Mouse (Mus musculus) gastrocnemius, postnatal 4 days (tissue): ENCODE measurements around the gene C730034F03Rik. TPM values are rescaled to one million over a fixed set of nuclear protein-coding genes. Genes with fewer than 3 reads are reported as not detected.

Experiments
- DNase-seq, 2 experiments: peaks; one replicate each; pipeline ENCODE4 v3.0.0; 2021 to 2022; ENCODE audit warnings: low spot score in 2 of 2, mixed read lengths in 2 of 2
- total RNA-seq, 2 experiments: library from RNA; stranded (reverse); gene quantifications; 2 replicates each; pipeline ENCODE4 v1.2.3; 2021

The C730034F03Rik gene
- total RNA-seq, 2 experiments from 2014 or later: 0.83 to 1.2 TPM

DNA sequence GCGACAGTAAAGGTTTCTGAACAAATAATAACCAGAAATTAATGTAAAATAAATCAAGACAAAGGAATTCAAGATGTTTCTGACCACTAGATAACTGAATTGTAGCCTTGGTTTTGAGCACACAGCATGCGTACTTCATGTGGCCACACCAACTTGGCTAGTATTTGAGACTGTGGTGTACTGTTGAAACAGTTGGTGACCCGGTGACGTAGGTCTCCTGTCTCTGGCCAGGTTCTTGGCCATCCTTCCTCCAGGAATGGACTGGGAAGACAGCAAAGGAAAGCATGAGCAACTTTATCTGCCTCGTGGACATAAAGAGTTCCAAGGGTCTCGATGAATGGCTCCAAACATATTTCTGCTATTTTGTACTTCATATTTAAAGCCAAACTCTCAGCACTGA, 2.4 kb downstream of the C730034F03Rik start:
- no peak for DNase-seq

DNA sequence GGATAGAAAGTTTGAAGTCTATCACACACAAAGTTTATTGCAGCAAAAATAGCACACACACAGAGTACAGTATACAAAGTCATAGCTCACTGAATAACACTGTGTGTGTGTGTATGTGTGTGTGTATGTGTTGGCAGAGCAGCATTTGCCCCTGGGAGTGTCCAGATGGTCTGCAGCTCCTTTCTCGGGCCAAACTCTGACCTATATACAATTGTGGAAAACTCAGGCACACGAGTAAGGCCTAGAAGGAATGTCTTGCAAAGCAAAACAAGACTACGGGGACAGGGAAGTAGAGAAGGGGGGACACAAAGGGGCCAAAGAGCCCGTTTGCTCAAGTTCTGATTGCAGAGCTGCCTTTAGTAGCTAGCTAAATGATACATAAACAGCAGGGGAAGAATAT, 3.6 kb downstream of the C730034F03Rik start:
- DNase-seq: no peak

DNA sequence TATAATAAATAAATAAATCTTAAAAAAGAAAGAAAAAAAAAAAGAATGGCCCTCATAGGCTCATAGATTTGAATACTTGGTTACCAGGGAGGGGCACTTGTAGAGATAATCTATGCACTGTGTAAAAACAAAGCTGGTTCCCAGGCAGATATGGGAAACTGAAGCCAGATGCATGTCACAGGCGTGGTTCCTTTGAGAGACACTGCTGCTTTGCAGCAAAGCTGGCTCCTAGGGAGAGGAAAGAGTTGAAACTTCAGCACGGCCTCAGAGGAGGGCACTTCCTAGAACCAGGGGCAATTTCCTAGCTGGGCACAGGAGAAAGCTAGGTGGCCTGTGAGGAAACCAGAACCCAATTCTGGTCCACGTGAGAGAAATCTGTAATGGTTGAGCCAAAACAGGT, 4.7 kb downstream of the C730034F03Rik start:
- DNase-seq: no peak

DNA sequence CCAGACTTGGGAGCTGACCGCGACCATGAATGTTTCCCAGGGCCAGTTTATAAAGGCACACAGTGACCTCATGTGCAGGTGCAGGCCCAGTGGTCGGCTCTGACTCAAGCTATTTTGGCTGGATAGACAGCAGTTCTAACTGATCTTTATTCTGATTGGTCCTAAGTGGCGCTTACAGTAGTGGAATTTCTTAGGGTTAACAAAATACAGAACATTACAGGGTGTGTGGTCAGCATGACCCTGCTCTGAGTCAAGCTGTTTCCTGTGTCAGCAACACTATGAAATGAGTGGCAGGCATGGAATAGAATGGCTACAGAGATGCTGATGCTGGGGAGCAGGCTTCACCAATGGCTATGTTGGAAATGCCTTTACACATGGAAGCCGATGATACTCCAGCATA, 6.5 kb downstream of the C730034F03Rik start:
- no peak for DNase-seq

DNA sequence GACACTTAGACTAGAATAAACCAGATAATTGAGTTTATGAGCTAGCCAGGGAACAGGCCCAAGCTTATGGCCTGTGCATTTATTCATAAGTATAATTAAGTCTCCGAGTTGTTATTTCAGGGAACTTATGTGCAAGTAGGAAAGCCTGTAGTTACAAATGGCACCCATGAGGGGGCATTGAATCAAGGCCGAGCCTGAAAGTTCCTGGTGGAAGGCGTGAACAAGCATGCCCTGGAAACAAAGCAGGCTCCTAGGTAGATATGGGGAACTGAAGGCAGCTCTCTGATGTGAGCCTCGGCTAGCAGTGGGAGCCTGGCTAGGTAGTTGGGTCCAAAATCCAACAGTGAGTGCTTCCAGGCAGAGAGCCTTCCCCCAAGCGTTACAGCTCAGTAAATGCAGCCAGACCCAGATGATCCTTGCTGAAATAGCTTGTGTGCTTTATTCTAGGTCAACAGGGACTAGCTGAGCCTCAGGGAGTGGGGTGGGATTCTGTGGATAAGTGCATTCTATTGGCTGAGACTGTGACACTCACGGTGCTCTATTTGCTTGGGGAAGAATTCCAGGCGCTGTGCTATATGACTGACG, 13.2 kb downstream of the C730034F03Rik start:
- no peak for DNase-seq

DNA sequence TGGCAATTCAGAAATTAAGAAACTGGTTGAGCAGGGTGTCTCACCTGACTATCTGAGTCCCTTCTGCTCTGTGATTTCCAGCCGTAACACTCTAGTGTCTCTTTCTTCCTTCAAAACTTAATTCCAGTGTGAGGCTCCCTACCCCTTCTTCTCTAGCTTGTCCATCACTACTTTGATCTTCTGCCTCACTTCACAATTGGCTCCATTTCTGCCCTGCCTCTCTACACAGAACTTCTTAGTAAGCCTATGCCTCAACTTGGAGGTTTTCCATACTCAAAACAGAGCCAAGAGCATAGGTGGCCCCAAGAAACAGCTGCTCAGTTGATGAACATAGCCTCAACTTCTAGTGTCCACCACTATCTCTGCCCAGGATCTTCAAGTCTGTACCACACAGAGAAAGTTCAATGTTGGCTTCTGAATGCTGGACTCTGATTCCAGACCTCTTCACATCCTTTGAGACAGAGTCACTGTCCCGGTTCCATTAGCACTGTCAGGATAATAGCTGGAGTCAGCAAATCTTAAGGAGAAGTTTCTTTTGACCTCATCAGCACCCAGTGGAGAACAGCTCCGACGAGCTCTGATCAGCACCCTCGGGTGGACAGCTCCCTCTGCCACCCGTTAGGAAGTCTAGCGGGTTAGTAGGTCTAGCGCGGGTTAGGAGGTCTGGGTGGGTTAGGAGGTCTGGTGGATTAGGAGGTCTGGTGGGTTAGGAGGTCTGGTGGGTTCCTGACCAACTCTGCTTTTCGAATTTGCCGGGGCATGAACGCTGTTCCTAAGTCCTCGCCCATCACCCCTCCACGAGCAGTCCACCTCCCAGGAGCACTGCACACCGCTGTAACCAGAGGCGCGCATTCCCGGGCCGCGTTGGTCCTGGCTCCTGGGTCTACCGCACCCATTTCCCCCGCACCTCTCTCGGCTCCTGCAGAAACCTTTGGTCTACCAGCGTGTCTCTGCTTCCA, 23.8 kb downstream of the C730034F03Rik start:
- DNase-seq: peak in 1 of 2 experiments; percentile 76

DNA sequence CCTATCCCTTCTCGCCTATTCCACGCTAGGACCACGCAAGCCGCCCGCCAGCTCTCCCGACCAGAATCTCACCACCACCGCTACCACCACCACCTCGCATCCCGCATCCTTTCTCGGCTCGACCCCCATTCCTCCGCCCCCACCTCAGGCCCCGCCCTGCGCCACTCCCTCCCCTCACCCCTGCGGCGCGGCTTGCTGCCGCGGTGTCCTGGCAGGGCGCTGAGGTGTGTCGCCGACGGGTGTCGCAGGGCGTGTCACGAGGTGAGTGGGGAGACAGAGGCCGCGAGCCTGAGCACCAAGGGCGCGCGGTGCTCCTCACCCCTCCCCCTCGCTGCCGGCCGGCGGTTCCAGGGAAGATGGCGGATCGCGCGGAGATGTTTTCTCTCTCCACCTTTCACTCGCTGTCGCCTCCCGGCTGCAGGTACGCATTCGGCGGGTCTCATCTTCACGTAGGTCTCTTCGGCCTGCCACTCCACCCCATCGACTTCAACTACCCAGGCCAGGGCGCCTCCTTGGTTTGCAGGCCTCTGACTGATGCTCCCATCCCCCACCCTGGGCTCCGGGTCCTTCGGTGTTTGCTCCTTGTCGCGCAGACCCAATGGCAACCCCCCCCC, 24.6 kb downstream of the C730034F03Rik start, which contains the start of gene Mapk8ip2:
Gene Mapk8ip2 (plus strand): TSS at position 49 of the 614 bp plus-strand sequence.
- DNase-seq: no peak

DNA sequence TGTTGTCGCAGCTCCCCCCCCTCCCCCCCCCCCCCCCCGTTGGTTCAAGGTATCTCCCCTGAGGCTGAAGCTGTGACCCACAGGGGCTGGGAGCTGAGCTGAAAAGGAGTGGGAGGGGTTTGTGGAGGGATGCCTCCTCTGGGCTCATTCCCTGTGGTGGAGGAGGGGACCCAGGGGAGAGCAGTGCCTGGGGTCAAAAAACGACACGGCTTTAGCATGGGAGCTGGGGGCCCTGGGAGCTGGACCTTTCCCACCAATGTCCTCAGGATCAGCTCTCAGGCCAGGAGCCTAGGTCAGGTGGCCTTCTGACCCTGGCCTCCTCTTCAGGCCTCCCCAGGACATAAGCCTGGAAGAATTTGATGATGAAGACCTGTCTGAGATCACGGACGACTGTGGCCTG, 25.5 kb downstream of the C730034F03Rik start:
- DNase-seq: no peak

DNA sequence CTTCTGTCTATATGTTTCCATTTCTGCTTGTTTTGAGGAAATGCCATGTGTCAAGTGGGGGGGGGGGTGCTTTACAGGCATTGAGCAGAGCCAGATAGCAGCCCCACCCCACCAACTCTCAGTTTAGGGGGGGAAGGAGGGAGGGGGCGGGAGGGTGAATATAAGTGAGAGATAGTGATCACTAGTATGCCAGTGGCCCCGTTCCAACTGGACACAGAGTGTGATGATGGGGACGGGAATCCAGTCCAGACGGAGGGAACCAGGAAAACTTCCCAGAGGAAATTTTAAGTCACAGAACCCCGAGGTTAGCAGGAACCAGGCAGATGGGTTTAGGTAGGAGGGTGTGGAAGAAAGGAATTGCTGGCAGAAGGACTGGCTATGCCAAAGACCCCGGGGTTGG, 26.3 kb downstream of the C730034F03Rik start:
- no peak for DNase-seq

DNA sequence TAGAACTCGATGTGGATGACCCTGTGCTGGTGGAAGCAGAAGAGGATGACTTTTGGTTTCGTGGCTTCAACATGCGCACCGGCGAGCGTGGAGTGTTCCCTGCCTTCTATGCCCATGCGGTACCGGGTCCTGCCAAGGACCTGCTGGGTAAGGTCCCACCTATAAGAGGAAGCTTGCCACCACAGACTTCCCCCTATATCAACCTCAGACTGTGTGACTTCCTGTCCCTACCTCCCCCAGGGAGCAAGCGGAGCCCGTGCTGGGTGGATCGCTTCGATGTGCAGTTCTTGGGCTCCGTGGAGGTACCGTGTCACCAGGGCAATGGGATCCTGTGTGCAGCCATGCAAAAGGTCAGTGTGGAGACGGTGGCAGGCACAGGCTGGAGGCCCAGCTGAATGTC, 29.6 kb downstream of the C730034F03Rik start:
- no peak for DNase-seq

DNA sequence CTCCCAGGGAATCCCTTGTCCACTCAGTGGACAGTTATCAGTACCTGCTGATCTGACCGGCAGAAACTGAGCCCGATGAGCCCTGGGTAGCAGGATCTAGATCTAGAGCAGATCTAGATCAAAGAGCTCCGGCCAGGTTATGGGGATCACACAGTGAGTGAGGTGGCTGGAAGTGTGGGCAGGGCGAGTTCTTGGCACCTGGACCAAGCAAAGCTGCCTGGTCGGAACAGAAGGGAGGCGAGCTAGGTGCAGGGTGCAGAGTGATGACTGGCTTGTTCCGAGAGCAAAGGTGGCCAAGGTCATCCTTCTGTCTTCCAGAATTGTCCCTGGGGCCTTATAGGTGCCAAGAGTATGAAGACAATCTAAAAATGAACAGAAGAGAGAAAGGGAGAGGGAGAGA, 30.4 kb downstream of the C730034F03Rik start:
- no peak for DNase-seq

DNA sequence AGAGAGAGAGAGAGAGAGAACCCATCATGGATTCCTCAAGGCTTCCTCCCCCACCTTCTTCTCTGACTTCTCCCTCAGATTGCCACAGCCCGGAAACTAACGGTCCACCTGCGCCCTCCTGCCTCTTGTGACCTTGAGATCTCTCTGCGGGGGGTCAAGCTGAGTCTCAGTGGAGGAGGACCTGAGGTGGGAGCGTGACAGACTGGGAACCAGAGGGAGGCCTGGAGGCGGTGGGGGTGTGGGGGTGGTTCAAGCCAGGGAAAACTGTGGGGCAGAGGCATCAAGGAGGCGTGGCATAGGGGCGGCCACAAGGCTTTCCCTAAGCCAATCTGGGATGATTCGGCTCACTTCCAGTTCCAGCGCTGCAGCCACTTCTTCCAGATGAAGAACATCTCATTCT, 30.9 kb downstream of the C730034F03Rik start:
- no peak for DNase-seq

DNA sequence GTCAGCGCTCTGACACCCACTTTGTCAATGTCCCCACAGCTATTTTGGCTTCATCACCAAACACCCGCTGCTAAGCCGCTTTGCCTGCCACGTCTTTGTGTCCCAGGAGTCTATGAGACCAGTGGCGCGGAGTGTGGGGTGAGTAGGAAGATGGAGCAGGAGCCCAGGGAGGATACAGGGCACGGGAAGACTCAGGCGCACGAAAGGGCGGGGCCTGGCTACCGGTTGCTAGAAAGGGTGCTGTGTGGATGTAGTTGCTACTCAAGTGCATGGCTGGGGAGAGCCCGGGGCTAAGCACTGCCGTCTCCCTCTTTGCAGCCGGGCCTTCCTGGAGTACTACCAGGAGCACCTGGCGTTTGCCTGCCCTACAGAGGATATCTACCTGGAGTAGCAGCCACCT, 31.9 kb downstream of the C730034F03Rik start:
- DNase-seq: no peak

DNA sequence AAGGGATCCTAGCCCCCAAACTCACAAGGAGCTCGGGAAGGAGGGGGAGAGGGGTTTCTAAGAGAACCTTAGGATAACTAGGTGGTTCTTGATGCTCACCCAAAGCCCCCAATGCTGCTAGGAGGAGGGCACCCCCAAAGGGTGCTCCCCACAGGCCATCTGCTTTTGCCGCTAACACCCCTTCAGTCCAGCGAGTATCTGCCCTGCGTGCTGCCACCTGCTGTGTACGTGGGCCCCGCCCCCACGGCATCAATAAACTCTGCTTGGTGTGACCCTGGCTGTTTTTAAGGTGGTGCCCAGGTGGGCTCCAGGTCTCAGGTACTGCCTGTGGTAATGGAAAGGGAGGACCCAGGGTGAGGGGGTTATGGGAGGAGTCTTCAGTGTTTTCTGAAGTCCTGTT, 32.8 kb downstream of the C730034F03Rik start:
- no peak for DNase-seq

DNA sequence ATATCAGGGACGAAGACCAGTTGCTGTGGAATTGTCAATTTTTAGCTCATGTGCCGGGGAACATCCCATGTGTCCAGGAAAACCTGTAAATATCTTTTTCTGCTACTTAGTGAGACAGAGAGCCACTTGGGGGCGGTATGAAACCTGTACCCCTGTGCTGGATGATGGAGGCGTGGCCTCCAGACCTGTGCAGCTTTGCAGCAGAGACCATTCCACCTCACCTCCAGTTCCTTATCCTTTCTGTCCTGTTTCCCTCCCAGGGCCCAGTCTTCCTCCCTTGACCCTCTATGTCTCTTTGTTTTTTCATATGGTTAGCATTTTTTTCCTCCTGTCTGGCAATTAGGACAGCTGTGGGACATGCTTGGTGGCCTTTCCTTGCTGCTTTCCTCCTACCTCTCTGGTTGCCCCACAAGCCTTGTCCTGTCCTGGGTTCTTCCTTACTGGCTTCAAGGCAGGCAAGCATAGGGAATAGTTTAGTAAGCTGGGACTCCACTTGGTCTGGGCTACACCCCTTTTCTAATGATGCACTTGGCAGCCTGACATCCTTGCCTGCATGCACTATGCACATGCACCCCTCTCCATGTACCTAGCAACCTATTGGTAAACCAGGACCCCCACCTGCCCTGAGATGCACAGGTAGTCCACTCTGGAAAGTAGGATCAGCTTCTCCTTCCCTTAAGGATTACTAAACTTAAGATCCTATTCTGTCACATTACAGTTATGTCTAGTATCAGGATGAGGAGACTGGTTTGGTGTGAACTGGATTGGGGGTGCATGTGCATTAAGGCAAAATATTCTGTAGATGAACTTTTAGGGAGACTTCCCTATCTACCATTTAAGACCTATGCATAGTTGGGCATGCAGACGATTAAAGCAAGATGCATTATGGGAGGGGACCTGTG, 34.2 kb downstream of the C730034F03Rik start:
- DNase-seq: no peak

DNA sequence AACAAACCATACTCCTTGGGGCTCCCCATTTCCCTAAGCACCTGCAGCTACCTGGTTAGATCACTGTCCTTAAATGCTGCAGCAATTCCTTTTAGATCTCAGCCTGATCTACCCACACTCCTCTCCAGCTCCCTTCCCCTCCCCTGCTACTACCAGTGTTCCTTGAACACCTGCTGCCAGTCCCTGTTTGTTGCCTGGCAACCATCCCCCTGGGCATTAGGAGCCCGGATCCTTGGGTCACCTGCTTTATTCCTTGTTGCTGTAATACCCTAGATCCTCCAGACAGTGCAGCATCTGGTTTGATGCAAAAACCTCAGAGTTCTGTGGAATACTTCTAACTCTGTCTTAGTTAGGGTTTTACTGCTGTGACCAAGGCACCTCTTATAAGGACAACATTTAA, 35.7 kb downstream of the C730034F03Rik start:
- DNase-seq: no peak

DNA sequence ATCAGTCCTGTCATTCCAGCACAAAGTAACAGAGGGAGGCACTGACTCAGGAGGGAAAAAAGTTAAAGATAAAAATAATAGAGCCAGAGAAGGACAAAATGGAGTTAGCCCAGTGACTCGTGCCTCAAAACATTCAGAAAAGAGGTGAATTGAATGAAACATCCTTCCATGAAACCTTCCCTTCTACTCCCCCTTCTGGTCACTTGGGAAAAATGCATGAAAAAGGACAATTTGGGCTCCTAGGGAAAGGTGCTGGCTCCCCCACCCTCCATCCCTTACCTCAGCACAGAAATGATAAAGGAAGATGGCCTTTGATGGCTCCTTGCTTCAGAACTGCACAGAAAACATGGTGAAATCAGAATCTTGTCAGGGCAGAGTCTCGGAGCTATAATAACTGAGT, 39.2 kb downstream of the C730034F03Rik start:
- no peak for DNase-seq

DNA sequence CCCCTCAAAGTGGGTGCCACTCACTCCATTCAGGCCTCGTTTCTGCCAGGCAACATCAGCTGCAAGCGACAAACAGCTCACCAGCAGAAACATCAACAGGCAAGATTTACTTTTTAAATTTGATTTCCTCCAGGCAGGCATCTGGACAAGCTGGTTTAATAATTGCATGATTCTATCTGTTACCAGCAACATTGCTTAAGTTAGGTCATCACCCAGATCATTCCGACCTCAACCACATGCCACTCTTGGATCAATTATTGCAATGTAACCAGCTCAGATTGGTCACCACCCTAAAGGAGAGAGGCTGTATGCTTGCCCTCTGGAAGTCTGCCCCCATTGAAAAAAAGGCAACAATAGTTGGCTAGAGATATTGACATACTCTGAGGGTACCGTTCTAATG, 42.1 kb downstream of the C730034F03Rik start:
- no peak for DNase-seq

DNA sequence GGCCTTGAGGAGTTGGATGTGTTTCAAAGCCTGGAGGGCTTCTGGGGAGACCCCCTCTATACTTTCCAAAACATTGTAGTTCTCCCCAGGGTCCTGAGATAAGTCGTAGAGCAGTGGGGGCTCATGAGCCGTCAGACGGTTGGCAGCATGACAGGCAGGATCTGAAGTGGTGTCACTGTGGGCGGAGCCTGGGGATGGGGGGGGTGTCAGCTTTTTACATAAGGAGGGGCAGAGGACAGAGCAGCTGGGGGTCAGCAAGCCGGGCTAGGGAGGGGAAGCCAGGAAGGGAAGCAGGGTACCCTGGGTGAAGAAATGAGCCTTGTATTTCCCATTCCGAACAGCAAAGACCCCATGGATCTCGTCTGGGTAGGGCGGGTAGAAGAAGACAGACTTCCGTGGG, 44.0 kb downstream of the C730034F03Rik start:
- no peak for DNase-seq

DNA sequence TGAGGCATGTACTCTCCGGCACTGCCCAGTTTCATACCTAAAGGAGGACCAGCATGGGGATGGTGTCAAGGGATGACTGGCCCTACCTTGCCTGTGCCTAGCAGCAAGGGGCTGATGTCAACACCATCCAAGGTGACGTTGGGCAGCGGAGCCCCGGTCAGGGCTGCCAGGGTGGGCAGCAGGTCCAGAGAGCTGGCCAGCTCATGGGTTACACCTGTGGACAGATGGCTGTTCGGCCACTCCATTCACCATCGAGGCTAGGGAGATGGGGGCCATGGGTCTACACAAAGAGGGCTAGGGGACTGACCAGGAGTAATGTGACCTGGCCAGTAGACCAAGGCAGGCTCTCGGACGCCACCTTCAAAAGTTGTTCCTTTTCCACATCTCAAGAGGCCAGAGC, 44.5 kb downstream of the C730034F03Rik start:
- no peak for DNase-seq
